In the genomic region with DNA sequence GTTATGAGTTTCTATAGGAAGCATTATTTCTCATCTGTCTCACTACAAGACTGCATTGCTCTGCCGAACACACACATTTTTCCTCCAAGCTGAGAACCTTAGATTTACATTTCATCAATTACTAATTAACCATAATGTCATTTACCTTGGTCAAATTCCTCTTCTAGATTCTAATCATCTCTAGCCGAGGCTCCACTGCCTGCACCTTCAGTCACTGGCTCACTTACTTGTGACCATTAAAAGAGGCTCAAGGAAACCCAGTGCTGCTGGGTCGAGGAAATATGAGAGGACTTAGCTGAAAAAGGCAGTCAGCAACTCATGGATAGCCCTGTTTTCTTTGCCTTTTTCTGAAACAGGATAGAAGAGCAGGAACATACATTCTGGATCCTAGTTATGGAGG, we compare ENCODE assay signal across 27 mouse cellular contexts.
DNase-seq lines count a peak whose midpoint lies in the region; ATAC-seq and TF ChIP-seq lines count a peak whose summit lies in the region.
"Had no signal": no experiment of that assay in that cellular context is flagged by ENCODE, and none has a peak within 500 bp of the region (broad histone marks: within the 10 kb centered on the region; RNA-seq: fewer than 3 reads in every experiment).

No protein-coding gene starts in this region.

- H3K4me1 ChIP-seq in kidney, embryonic 15.5 days = no peaks in the 10 kb centered on the region
- 0 out of 2 replicates have a peak, but pooled peaks cover 3% of the 10 kb centered on the region for H3K4me1 ChIP-seq in kidney, embryonic 14.5 days (ENCODE audit: control insufficient read depth, insufficient read depth, low read length)
- H3K4me1 ChIP-seq in intestine, postnatal 0 days (replicated peaks; ENCODE audit: control insufficient read depth, insufficient read depth, low read length) = 0 out of 2 replicates have a peak, but pooled peaks cover 3% of the 10 kb centered on the region
- no peaks in the 10 kb centered on the region for H3K4me1 ChIP-seq in heart, embryonic 12.5 days (replicated peaks)
- H3K4me1 ChIP-seq: embryonic facial prominence, embryonic 10.5 days; embryonic facial prominence, embryonic 13.5 days; forebrain, embryonic 12.5 days; forebrain, embryonic 15.5 days; heart, embryonic 13.5 days had no signal

- no peak overlapping the region for H3K4me3 ChIP-seq in kidney, embryonic 15.5 days (replicated peaks)
- H3K4me3 ChIP-seq in kidney, embryonic 14.5 days (ENCODE audit: low read length) = no peak overlapping the region
- H3K4me3 ChIP-seq in intestine, postnatal 0 days (ENCODE audit: low read depth, low read length) = no peak overlapping the region
- no peak overlapping the region for H3K4me3 ChIP-seq in heart, embryonic 12.5 days
- H3K4me3 ChIP-seq: embryonic facial prominence, embryonic 10.5 days; embryonic facial prominence, embryonic 13.5 days; erythroblast, embryonic 14.5 days; forebrain, embryonic 12.5 days; forebrain, embryonic 15.5 days; heart, embryonic 13.5 days had no signal

- H3K27me3 ChIP-seq in kidney, embryonic 15.5 days = no peaks in the 10 kb centered on the region
- no peaks in the 10 kb centered on the region for H3K27me3 ChIP-seq in kidney, embryonic 14.5 days (ENCODE audit: control insufficient read depth, insufficient read depth, low read length)
- no peaks in the 10 kb centered on the region for H3K27me3 ChIP-seq in intestine, postnatal 0 days (replicated peaks; ENCODE audit: control insufficient read depth, insufficient read depth, low read length)
- no peaks in the 10 kb centered on the region for H3K27me3 ChIP-seq in heart, embryonic 12.5 days (replicated peaks)
- H3K27me3 ChIP-seq: embryonic facial prominence, embryonic 13.5 days; forebrain, embryonic 12.5 days; forebrain, embryonic 15.5 days; heart, embryonic 13.5 days had no signal

- ATAC-seq in kidney, embryonic 15.5 days (replicated peaks; ENCODE audit: low FRiP score) = peak; percentile 67; the same call in 1 of the 2 replicates
- ATAC-seq in kidney, embryonic 14.5 days (ENCODE audit: low FRiP score, low TSS enrichment) = no peak
- ATAC-seq in intestine, postnatal 0 days = peak; percentile 57; the same call in 1 of the 2 replicates
- ATAC-seq in heart, embryonic 12.5 days (ENCODE audit: insufficient number of reproducible peaks, low FRiP score) = no peak
- ATAC-seq: activated CD4-positive, CD25-positive, alpha-beta regulatory T cell, adult 4 months; CD4-positive, CD25-positive, alpha-beta regulatory T cell, adult 4 months; forebrain, embryonic 15.5 days; hindbrain, postnatal 0 days had no signal

- H3K4me2 ChIP-seq in kidney, embryonic 15.5 days = no peak overlapping the region
- H3K4me2 ChIP-seq in kidney, embryonic 14.5 days (replicated peaks; ENCODE audit: low read depth, low read length) = no peak overlapping the region
- H3K4me2 ChIP-seq in intestine, postnatal 0 days (replicated peaks; ENCODE audit: low read depth) = no peak overlapping the region
- no peak overlapping the region for H3K4me2 ChIP-seq in heart, embryonic 12.5 days
- H3K4me2 ChIP-seq: embryonic facial prominence, embryonic 13.5 days; forebrain, embryonic 12.5 days; forebrain, embryonic 15.5 days; heart, embryonic 13.5 days; hindbrain, embryonic 14.5 days had no signal

- H3K9ac ChIP-seq in kidney, embryonic 15.5 days = no peak overlapping the region
- no peak overlapping the region for H3K9ac ChIP-seq in kidney, embryonic 14.5 days (ENCODE audit: low read depth, low read length)
- no peak overlapping the region for H3K9ac ChIP-seq in intestine, postnatal 0 days (ENCODE audit: low read depth, low read length)
- no peak overlapping the region for H3K9ac ChIP-seq in heart, embryonic 12.5 days
- H3K9ac ChIP-seq: embryonic facial prominence, embryonic 13.5 days; forebrain, embryonic 12.5 days; forebrain, embryonic 15.5 days; heart, embryonic 13.5 days; hindbrain, embryonic 14.5 days had no signal

- H3K36me3 ChIP-seq in kidney, embryonic 15.5 days = no peaks in the 10 kb centered on the region
- no peaks in the 10 kb centered on the region for H3K36me3 ChIP-seq in kidney, embryonic 14.5 days (ENCODE audit: control insufficient read depth, insufficient read depth, low read length)
- no peaks in the 10 kb centered on the region for H3K36me3 ChIP-seq in intestine, postnatal 0 days (ENCODE audit: control insufficient read depth, insufficient read depth)
- H3K36me3 ChIP-seq in heart, embryonic 12.5 days = no peaks in the 10 kb centered on the region
- H3K36me3 ChIP-seq: embryonic facial prominence, embryonic 10.5 days; embryonic facial prominence, embryonic 13.5 days; forebrain, embryonic 12.5 days; forebrain, embryonic 15.5 days; heart, embryonic 13.5 days had no signal

- no peaks in the 10 kb centered on the region for H3K9me3 ChIP-seq in kidney, embryonic 15.5 days (replicated peaks)
- H3K9me3 ChIP-seq in kidney, embryonic 14.5 days (ENCODE audit: control insufficient read depth, low read length) = no peaks in the 10 kb centered on the region
- no peaks in the 10 kb centered on the region for H3K9me3 ChIP-seq in intestine, postnatal 0 days (ENCODE audit: control insufficient read depth)
- H3K9me3 ChIP-seq in heart, embryonic 12.5 days (replicated peaks) = no peaks in the 10 kb centered on the region
- H3K9me3 ChIP-seq: embryonic facial prominence, embryonic 10.5 days; embryonic facial prominence, embryonic 13.5 days; forebrain, embryonic 12.5 days; forebrain, embryonic 15.5 days; heart, embryonic 13.5 days had no signal

- DNase-seq in kidney, postnatal 10 days = peak; percentile 25
- no peak for DNase-seq in adrenal gland, adult 18-20 months (ENCODE audit: low spot score in 2 of 2)
- DNase-seq in cerebellum, adult 9-10 months = no peak
- DNase-seq: adrenal gland, postnatal 14 days; cerebellum, adult 11 months; cerebellum, adult 2 months; cerebellum, postnatal 10 days; cerebellum, postnatal 36 days; embryo, embryonic 11 days; gastrocnemius, postnatal 25 days; heart, adult 18-20 months; heart, postnatal 14 days; heart, postnatal 4 days had no signal

- no peak for TF ChIP-seq CTCF in intestine, postnatal 0 days (IDR thresholded peaks at IDR 0.05; ENCODE audit: low read depth)

- H3K27ac ChIP-seq in kidney, embryonic 15.5 days = peak overlapping the region; percentile 48; the same call in 1 of the 2 replicates
- no peak overlapping the region for H3K27ac ChIP-seq in kidney, embryonic 14.5 days (ENCODE audit: low read depth, low read length)
- peak overlapping the region; percentile 5; the same call in 1 of the 2 replicates for H3K27ac ChIP-seq in intestine, postnatal 0 days (ENCODE audit: low read depth, low read length)
- no peak overlapping the region for H3K27ac ChIP-seq in heart, embryonic 12.5 days (ENCODE audit: poor library complexity, severe bottlenecking)
- H3K27ac ChIP-seq: embryonic facial prominence, embryonic 10.5 days; embryonic facial prominence, embryonic 13.5 days; forebrain, embryonic 12.5 days; forebrain, embryonic 15.5 days; heart, embryonic 13.5 days; hindbrain, embryonic 14.5 days; hindbrain, postnatal 0 days had no signal

- WGBS in kidney, embryonic 15.5 days = 37% methylated on average over 3 of the region's 3 CpGs
- WGBS in kidney, embryonic 14.5 days = 31% methylated on average over 3 of the region's 3 CpGs
- WGBS in intestine, postnatal 0 days = 24% methylated on average over 3 of the region's 3 CpGs
- 69% methylated on average over 3 of the region's 3 CpGs for WGBS in heart, embryonic 12.5 days

Comparison
In these comparisons a context has a peak if more than half of its experiments do, and no peak if none do; other contexts are left out.
1. ATAC-seq: peak in kidney, embryonic 15.5 days (single experiment) and intestine, postnatal 0 days (single experiment); none in kidney, embryonic 14.5 days (single experiment) and heart, embryonic 12.5 days (single experiment).
2. H3K27ac ChIP-seq: peak in kidney, embryonic 15.5 days (single experiment) and intestine, postnatal 0 days (single experiment); none in kidney, embryonic 14.5 days (single experiment) and heart, embryonic 12.5 days (single experiment).